7 mouse cellular contexts compared by ENCODE assay signal in genomic region chr12:80227835-80228234, GRCm38 (mm10). TPM values are rescaled to one million over a fixed set of nuclear protein-coding genes. Genes with fewer than 3 reads are reported as not detected.
DNase-seq lines count a peak whose midpoint lies in the region; ATAC-seq and TF ChIP-seq lines count a peak whose summit lies in the region.

No protein-coding gene starts in this region.

- H3K9ac ChIP-seq in heart, embryonic 15.5 days: no peak overlapping the region
- H3K9ac ChIP-seq in limb, embryonic 15.5 days: no peak overlapping the region
- no peak overlapping the region for H3K9ac ChIP-seq in liver, embryonic 11.5 days (ENCODE audit: low read depth, low read length)

- TF ChIP-seq POLR2A in small intestine, adult 2 months (IDR thresholded peaks at IDR 0.05; ENCODE audit: low read depth, low read length): no peak

- H3K4me1 ChIP-seq in heart, embryonic 15.5 days (replicated peaks): peaks cover 98% of the 10 kb centered on the region
- peaks cover 92% of the 10 kb centered on the region for H3K4me1 ChIP-seq in limb, embryonic 15.5 days
- peaks cover 42% of the 10 kb centered on the region for H3K4me1 ChIP-seq in small intestine, adult 2 months (ENCODE audit: control insufficient read depth, insufficient read depth, insufficient read length, low read length)
- H3K4me1 ChIP-seq in liver, embryonic 11.5 days (replicated peaks; ENCODE audit: control insufficient read depth, insufficient read depth, low read length): peaks cover 46% of the 10 kb centered on the region

- DNase-seq in NIH3T3 (ENCODE audit: low read depth): peak; percentile 44
- peak; percentile 27 to 28 for DNase-seq in cerebellum, adult 18-20 months
- DNase-seq in liver, embryonic 11.5 days (ENCODE audit: low spot score): no peak
- no peak for DNase-seq in layer of hippocampus, adult 9-11 months

- no peaks in the 10 kb centered on the region for H3K27me3 ChIP-seq in heart, embryonic 15.5 days
- H3K27me3 ChIP-seq in limb, embryonic 15.5 days: no peaks in the 10 kb centered on the region
- H3K27me3 ChIP-seq in small intestine, adult 2 months (ENCODE audit: control insufficient read depth, insufficient read depth, low read length): no peaks in the 10 kb centered on the region
- no peaks in the 10 kb centered on the region for H3K27me3 ChIP-seq in liver, embryonic 11.5 days (replicated peaks; ENCODE audit: control insufficient read depth, insufficient read depth, low read length)

- no peaks in the 10 kb centered on the region for H3K36me3 ChIP-seq in heart, embryonic 15.5 days
- H3K36me3 ChIP-seq in limb, embryonic 15.5 days: no peaks in the 10 kb centered on the region
- H3K36me3 ChIP-seq in small intestine, adult 2 months (ENCODE audit: control insufficient read depth, insufficient read depth, low read length): 0 out of 2 replicates have a peak, but pooled peaks cover 2% of the 10 kb centered on the region
- H3K36me3 ChIP-seq in liver, embryonic 11.5 days (ENCODE audit: control insufficient read depth, insufficient read depth, low read length): no peaks in the 10 kb centered on the region; the same call in 1 of the 2 replicates

- H3K27ac ChIP-seq in heart, embryonic 15.5 days: peak overlapping the region; percentile 94
- peak overlapping the region; percentile 64 for H3K27ac ChIP-seq in limb, embryonic 15.5 days
- 0 out of 2 replicates have a peak overlapping the region, but pooled peaks have one; percentile 34 for H3K27ac ChIP-seq in small intestine, adult 2 months (ENCODE audit: insufficient read depth, low read depth, low read length)
- no peak overlapping the region for H3K27ac ChIP-seq in liver, embryonic 11.5 days (ENCODE audit: low read depth, low read length)

- no peak overlapping the region for H3K4me3 ChIP-seq in heart, embryonic 15.5 days
- H3K4me3 ChIP-seq in limb, embryonic 15.5 days: no peak overlapping the region
- H3K4me3 ChIP-seq in small intestine, adult 2 months (ENCODE audit: low read depth, low read length): no peak overlapping the region
- no peak overlapping the region for H3K4me3 ChIP-seq in liver, embryonic 11.5 days (ENCODE audit: low read depth, low read length)

- ATAC-seq in heart, embryonic 15.5 days (replicated peaks; ENCODE audit: insufficient number of reproducible peaks, insufficient read depth, low FRiP score, low read depth): 0 out of 2 replicates have a peak, but pooled peaks have one; percentile 24
- no peak for ATAC-seq in limb, embryonic 15.5 days (ENCODE audit: insufficient number of reproducible peaks, low FRiP score, low TSS enrichment, low read depth)
- ATAC-seq in liver, embryonic 11.5 days (replicated peaks; ENCODE audit: low FRiP score): no peak

- no peak overlapping the region for H3K4me2 ChIP-seq in heart, embryonic 15.5 days
- no peak overlapping the region for H3K4me2 ChIP-seq in limb, embryonic 15.5 days
- H3K4me2 ChIP-seq in liver, embryonic 11.5 days: no peak overlapping the region

- WGBS in heart, embryonic 15.5 days: 19% methylated on average over 3 of the region's 3 CpGs
- 12% methylated on average over 3 of the region's 3 CpGs for whole genome bisulfite sequencing in limb, embryonic 15.5 days
- WGBS in small intestine, adult 2 months: 52% methylated on average over 3 of the region's 3 CpGs
- WGBS in liver, embryonic 11.5 days: 60% methylated on average over 3 of the region's 3 CpGs

- no peaks in the 10 kb centered on the region for H3K9me3 ChIP-seq in heart, embryonic 15.5 days (replicated peaks)
- H3K9me3 ChIP-seq in limb, embryonic 15.5 days: no peaks in the 10 kb centered on the region
- H3K9me3 ChIP-seq in liver, embryonic 11.5 days (ENCODE audit: control insufficient read depth, low read length): no peaks in the 10 kb centered on the region

- no peak for TF ChIP-seq CTCF in small intestine, adult 2 months (IDR thresholded peaks at IDR 0.05; ENCODE audit: extremely low read depth, insufficient read length, insufficient replicate concordance, low read depth, low read length)

RNA-seq across cellular contexts. Expression of gene Actn1, which starts 32.3 kb away (rescaled TPM):
- polyA plus RNA-seq in heart, embryonic 15.5 days (2015; fragmentation: Nextera tagmentation; extraction: Ambion mirVana): 29.2 and 42.3 TPM in 2 replicates
- polyA plus RNA-seq in limb, embryonic 15.5 days (2015; fragmentation: Nextera tagmentation; extraction: Ambion mirVana): 25.5 and 29.4 TPM in 2 replicates
- 53.1 and 55.5 TPM in 2 replicates for polyA plus RNA-seq in small intestine, adult 2 months (2012; rRNA removed)
- 27.9 and 28.3 TPM in 2 replicates for polyA plus RNA-seq in liver, embryonic 11.5 days (2014; fragmentation: Nextera tagmentation; extraction: Ambion mirVana)

Comparison
In these comparisons a context has a peak if more than half of its experiments do, and no peak if none do; other contexts are left out.
1. DNase-seq: peak in NIH3T3 (single experiment) and cerebellum, adult 18-20 months (2 of 2); none in liver, embryonic 11.5 days (single experiment) and layer of hippocampus, adult 9-11 months (single experiment).